Mouse (Mus musculus): ENCODE measurements at regions not wholly inside any gene's neighbourhood (a gene's known extent, or its start where the extent isn't known, plus 50 kb on each side); places are given as distances from the start of the nearest gene placed in this dataset.

- Histone ChIP-seq H3K9ac (replicated peaks) (no peak overlapping the region), H3K9me3 (replicated peaks) (no peaks in the 10 kb centered on the region), H3K4me3 (replicated peaks) (no peak overlapping the region), H3K36me3 (no peaks in the 10 kb centered on the region), H3K27me3 (replicated peaks) (no peaks in the 10 kb centered on the region), H3K27ac (replicated peaks) (no peak overlapping the region), H3K4me2 (no peak overlapping the region), H3K4me1 (no peaks in the 10 kb centered on the region)
- WGBS = 74% methylated on average over 3 of the region's 3 CpGs
- no peak for ATAC-seq (ENCODE audit: low FRiP score)
Measured at GRCm38 (mm10) chr17:45945005-45945404, 87.2 kb downstream of the Vegfa start.

- H3K9me3 ChIP-seq (replicated peaks) = no peaks in the 10 kb centered on the region
- H3K9ac ChIP-seq (replicated peaks) = no peak overlapping the region
- no peak overlapping the region for H3K27ac ChIP-seq (replicated peaks)
- 88% methylated on average over 6 of the region's 6 CpGs for WGBS
- H3K27me3 ChIP-seq (replicated peaks) = no peaks in the 10 kb centered on the region
- no peak overlapping the region for H3K4me2 ChIP-seq
- H3K4me1 ChIP-seq = no peaks in the 10 kb centered on the region
- H3K36me3 ChIP-seq = no peaks in the 10 kb centered on the region
- ATAC-seq (ENCODE audit: low FRiP score) = no peak
- H3K4me3 ChIP-seq (replicated peaks) = no peak overlapping the region
Measured at GRCm38 (mm10) chr17:45943244-45943643, 88.9 kb downstream of the Vegfa start.

- Histone ChIP-seq H3K4me2 (no peak overlapping the region), H3K4me3 (replicated peaks) (no peak overlapping the region), H3K27me3 (replicated peaks) (no peaks in the 10 kb centered on the region), H3K27ac (replicated peaks) (no peak overlapping the region), H3K36me3 (no peaks in the 10 kb centered on the region), H3K4me1 (no peaks in the 10 kb centered on the region), H3K9me3 (replicated peaks) (no peaks in the 10 kb centered on the region), H3K9ac (replicated peaks) (no peak overlapping the region)
- 16% methylated on average over 4 of the region's 4 CpGs for WGBS
- ATAC-seq (ENCODE audit: low FRiP score) = no peak
Measured at GRCm38 (mm10) chr17:45941890-45942375, 90.2 kb downstream of the Vegfa start.

GRCm38 (mm10) chr17:45940121-45940813 lies 91.9 kb downstream of the Vegfa start:
- Histone ChIP-seq H3K27ac (replicated peaks) (no peak overlapping the region), H3K9me3 (replicated peaks) (no peaks in the 10 kb centered on the region), H3K4me2 (no peak overlapping the region), H3K36me3 (no peaks in the 10 kb centered on the region), H3K4me1 (peaks cover 4% of the 10 kb centered on the region; the same call in 1 of the 2 replicates), H3K27me3 (replicated peaks) (no peaks in the 10 kb centered on the region), H3K4me3 (replicated peaks) (no peak overlapping the region), H3K9ac (replicated peaks) (no peak overlapping the region)
- 89% methylated on average over 16 of the region's 16 CpGs for WGBS
- no peak for ATAC-seq (ENCODE audit: low FRiP score)

GRCm38 (mm10) chr17:45938284-45938683 lies 93.9 kb downstream of the Vegfa start:
- no peaks in the 10 kb centered on the region for H3K27me3 ChIP-seq (replicated peaks)
- H3K27ac ChIP-seq (replicated peaks) = no peak overlapping the region
- H3K4me3 ChIP-seq (replicated peaks) = no peak overlapping the region
- ATAC-seq (ENCODE audit: low FRiP score) = no peak
- no peak overlapping the region for H3K9ac ChIP-seq (replicated peaks)
- no peaks in the 10 kb centered on the region for H3K9me3 ChIP-seq (replicated peaks)
- WGBS = 44% methylated on average over 1 of the region's 1 CpGs
- no peak overlapping the region for H3K4me2 ChIP-seq
- peaks cover 4% of the 10 kb centered on the region; the same call in 1 of the 2 replicates for H3K4me1 ChIP-seq
- no peaks in the 10 kb centered on the region for H3K36me3 ChIP-seq

GRCm38 (mm10) chr17:45936577-45936976 lies 95.6 kb downstream of the Vegfa start:
- Histone ChIP-seq H3K9ac (replicated peaks) (no peak overlapping the region), H3K9me3 (replicated peaks) (no peaks in the 10 kb centered on the region), H3K27me3 (replicated peaks) (no peaks in the 10 kb centered on the region), H3K4me3 (replicated peaks) (no peak overlapping the region), H3K27ac (replicated peaks) (no peak overlapping the region), H3K36me3 (no peaks in the 10 kb centered on the region), H3K4me2 (no peak overlapping the region), H3K4me1 (peaks cover 4% of the 10 kb centered on the region; the same call in 1 of the 2 replicates)
- ATAC-seq (ENCODE audit: low FRiP score) = no peak
- 15% methylated on average over 12 of the region's 12 CpGs for WGBS

- no peak for ATAC-seq (ENCODE audit: low FRiP score)
- Histone ChIP-seq H3K36me3 (no peaks in the 10 kb centered on the region), H3K27me3 (replicated peaks) (no peaks in the 10 kb centered on the region), H3K9me3 (replicated peaks) (no peaks in the 10 kb centered on the region), H3K4me2 (no peak overlapping the region), H3K9ac (replicated peaks) (no peak overlapping the region), H3K4me1 (peaks cover 4% of the 10 kb centered on the region; the same call in 1 of the 2 replicates), H3K4me3 (replicated peaks) (no peak overlapping the region), H3K27ac (replicated peaks) (no peak overlapping the region)
- WGBS = 80% methylated on average over 4 of the region's 4 CpGs
Measured at GRCm38 (mm10) chr17:45935291-45935690, 96.9 kb downstream of the Vegfa start.

- H3K27me3 ChIP-seq (replicated peaks) = no peaks in the 10 kb centered on the region
- H3K27ac ChIP-seq (replicated peaks) = no peak overlapping the region
- H3K4me1 ChIP-seq = peaks cover 4% of the 10 kb centered on the region; the same call in 1 of the 2 replicates
- H3K4me2 ChIP-seq = no peak overlapping the region
- H3K9me3 ChIP-seq (replicated peaks) = no peaks in the 10 kb centered on the region
- ATAC-seq (ENCODE audit: low FRiP score) = no peak
- H3K4me3 ChIP-seq (replicated peaks) = no peak overlapping the region
- no peaks in the 10 kb centered on the region for H3K36me3 ChIP-seq
- WGBS = 27% methylated on average over 2 of the region's 2 CpGs
- H3K9ac ChIP-seq (replicated peaks) = no peak overlapping the region
Measured at GRCm38 (mm10) chr17:45934002-45934401, 98.2 kb downstream of the Vegfa start.

GRCm38 (mm10) chr17:45933034-45933433 lies 99.1 kb downstream of the Vegfa start:
- H3K27me3 ChIP-seq (replicated peaks) = no peaks in the 10 kb centered on the region
- no peak overlapping the region for H3K4me2 ChIP-seq
- H3K4me3 ChIP-seq (replicated peaks) = no peak overlapping the region
- H3K36me3 ChIP-seq = no peaks in the 10 kb centered on the region
- no peak overlapping the region for H3K27ac ChIP-seq (replicated peaks)
- H3K9me3 ChIP-seq (replicated peaks) = no peaks in the 10 kb centered on the region
- ATAC-seq (ENCODE audit: low FRiP score) = no peak
- H3K9ac ChIP-seq (replicated peaks) = no peak overlapping the region
- H3K4me1 ChIP-seq = peaks cover 4% of the 10 kb centered on the region; the same call in 1 of the 2 replicates
- 31% methylated on average over 10 of the region's 10 CpGs for WGBS

- Histone ChIP-seq H3K4me2 (no peak overlapping the region), H3K9me3 (replicated peaks) (no peaks in the 10 kb centered on the region), H3K36me3 (no peaks in the 10 kb centered on the region), H3K4me3 (replicated peaks) (no peak overlapping the region), H3K9ac (replicated peaks) (no peak overlapping the region), H3K4me1 (peaks cover 4% of the 10 kb centered on the region; the same call in 1 of the 2 replicates), H3K27me3 (replicated peaks) (no peaks in the 10 kb centered on the region), H3K27ac (replicated peaks) (no peak overlapping the region)
- 75% methylated on average over 6 of the region's 6 CpGs for WGBS
- ATAC-seq (ENCODE audit: low FRiP score) = no peak
Measured at GRCm38 (mm10) chr17:45932611-45933010, 99.6 kb downstream of the Vegfa start.

- Histone ChIP-seq H3K36me3 (no peaks in the 10 kb centered on the region), H3K9me3 (replicated peaks) (no peaks in the 10 kb centered on the region), H3K4me1 (no peaks in the 10 kb centered on the region), H3K4me3 (replicated peaks) (no peak overlapping the region), H3K27me3 (replicated peaks) (no peaks in the 10 kb centered on the region), H3K9ac (replicated peaks) (no peak overlapping the region), H3K4me2 (no peak overlapping the region), H3K27ac (replicated peaks) (no peak overlapping the region)
- WGBS = 78% methylated on average over 7 of the region's 7 CpGs
- ATAC-seq (ENCODE audit: low FRiP score) = no peak
Measured at GRCm38 (mm10) chr17:45929591-45929990, 102.6 kb downstream of the Vegfa start.

- Histone ChIP-seq H3K4me2 (no peak overlapping the region), H3K27me3 (replicated peaks) (no peaks in the 10 kb centered on the region), H3K9ac (replicated peaks) (no peak overlapping the region), H3K9me3 (replicated peaks) (no peaks in the 10 kb centered on the region), H3K4me1 (no peaks in the 10 kb centered on the region), H3K27ac (replicated peaks) (no peak overlapping the region), H3K4me3 (replicated peaks) (no peak overlapping the region), H3K36me3 (no peaks in the 10 kb centered on the region)
- WGBS = 65% methylated on average over 8 of the region's 8 CpGs
- no peak for ATAC-seq (ENCODE audit: low FRiP score)
Measured at GRCm38 (mm10) chr17:45928903-45929477, 103.2 kb downstream of the Vegfa start.

Measured in neural tube, embryonic 15.5 days (tissue).